Mouse (Mus musculus): ENCODE results near the gene Spocd1. TPM values are rescaled to one million over a fixed set of nuclear protein-coding genes. Genes with fewer than 3 reads are reported as not detected.
A peak's percentile ranks its signal among the peaks of the same experiment; 100 is the strongest.
"Not testable (repeated sequence)": the region's sequence is repeated elsewhere in the genome, so short reads cannot be mapped to it uniquely, and the experiment has no call there.

Gene Spocd1
- 0.06 TPM in 1 of 2 replicates, not detected in the other for polyA plus RNA-seq (2016; fragmentation: Nextera tagmentation; extraction: Ambion mirVana)

DNA sequence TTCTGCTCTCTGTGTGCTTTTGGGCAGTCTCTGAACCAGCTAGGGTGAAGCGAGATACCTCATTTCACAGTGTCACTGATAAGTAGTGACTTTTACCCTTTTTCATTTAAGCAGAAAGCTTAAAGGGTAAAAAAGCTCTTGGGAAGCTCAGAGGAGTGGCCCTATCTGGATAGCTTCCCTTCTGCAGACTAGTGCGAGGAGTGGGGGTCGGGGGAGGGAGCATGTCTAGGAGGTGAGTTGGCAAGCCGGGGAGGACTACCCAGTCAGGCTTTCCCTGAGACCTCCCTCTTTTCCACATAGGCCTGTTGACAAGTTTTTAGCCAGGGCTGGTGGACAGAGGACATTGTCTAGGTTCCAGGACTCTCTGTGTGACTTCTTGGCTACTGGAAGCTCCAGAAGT, at the start of gene Spocd1:
Gene Spocd1 (plus strand): TSS at position 301 of the 400 bp plus-strand sequence.
- H3K36me3 ChIP-seq = no peaks in the 10 kb centered on the region
- H3K4me1 ChIP-seq = peaks cover 2% of the 10 kb centered on the region; the same call in 1 of the 2 replicates
- no peak for ATAC-seq (ENCODE audit: insufficient number of reproducible peaks, insufficient read depth, low FRiP score, low TSS enrichment)
- H3K27ac ChIP-seq = no peak within 1 kb of the TSS
- peak within 1 kb of the TSS; percentile 44 for H3K4me2 ChIP-seq (replicated peaks)
- WGBS = 47% methylated on average over 4 of the region's 4 CpGs
- 0 out of 2 replicates have a peak within 1 kb of the TSS, but pooled peaks have one; percentile 6 for H3K4me3 ChIP-seq
- H3K9me3 ChIP-seq = no peaks in the 10 kb centered on the region
- no peaks in the 10 kb centered on the region for H3K27me3 ChIP-seq
- H3K9ac ChIP-seq = no peak within 1 kb of the TSS

DNA sequence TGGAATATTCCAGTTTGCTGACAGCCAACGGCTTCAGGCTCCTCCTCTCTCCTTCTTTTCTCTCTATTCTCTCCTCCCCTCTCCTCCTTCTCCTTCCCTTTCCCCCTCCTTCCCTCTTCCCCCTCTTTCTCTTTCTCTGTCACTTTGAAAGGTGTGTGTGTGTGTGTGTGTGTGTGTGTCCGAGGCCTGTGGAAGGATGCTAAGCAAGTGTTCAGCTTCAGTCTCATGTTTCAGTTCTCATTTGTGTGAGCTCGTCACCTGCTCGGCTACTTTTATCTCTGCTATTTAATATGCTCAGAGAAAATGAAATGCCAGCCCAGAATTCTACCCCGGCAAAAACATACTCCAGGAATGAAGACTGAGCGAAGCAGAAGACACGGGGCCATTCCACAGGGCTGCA, 48.4 kb upstream of the Spocd1 start:
- Histone ChIP-seq H3K4me1 (peaks cover 41% of the 10 kb centered on the region), H3K27me3 (no peaks in the 10 kb centered on the region), H3K27ac (no peak overlapping the region), H3K4me2 (replicated peaks) (no peak overlapping the region), H3K9me3 (no peaks in the 10 kb centered on the region), H3K4me3 (no peak overlapping the region), H3K9ac (no peak overlapping the region), H3K36me3 (no peaks in the 10 kb centered on the region)
- ATAC-seq (ENCODE audit: insufficient number of reproducible peaks, insufficient read depth, low FRiP score, low TSS enrichment) = no peak
- WGBS = 69% methylated on average over 7 of the region's 7 CpGs

DNA sequence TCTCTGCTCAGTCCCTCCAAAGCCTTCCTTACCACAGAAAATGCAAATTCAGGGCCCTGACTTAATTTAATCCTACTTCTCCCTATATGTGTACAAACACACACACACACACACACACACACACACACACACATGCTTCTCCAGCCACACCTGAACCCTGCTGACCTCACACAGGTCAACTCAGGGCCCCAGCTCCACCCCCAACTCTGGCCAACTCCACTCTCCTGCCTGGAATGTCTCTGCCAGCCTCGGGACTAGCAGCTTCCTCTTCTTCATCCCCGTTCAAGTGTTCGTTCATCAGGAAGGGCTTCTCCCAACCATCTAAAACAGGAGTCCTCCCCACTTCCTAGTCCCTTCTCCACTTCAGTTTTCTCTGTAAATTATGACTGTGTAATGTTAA, 47.4 kb upstream of the Spocd1 start:
- WGBS = 14% methylated on average over 3 of the region's 3 CpGs
- no peaks in the 10 kb centered on the region for H3K9me3 ChIP-seq
- no peak overlapping the region for H3K4me2 ChIP-seq (replicated peaks)
- peaks cover 40% of the 10 kb centered on the region for H3K4me1 ChIP-seq
- no peak overlapping the region for H3K4me3 ChIP-seq
- H3K9ac ChIP-seq = no peak overlapping the region
- H3K27ac ChIP-seq = 0 out of 2 replicates have a peak overlapping the region, but pooled peaks have one; percentile 17
- ATAC-seq (ENCODE audit: insufficient number of reproducible peaks, insufficient read depth, low FRiP score, low TSS enrichment) = no peak
- H3K36me3 ChIP-seq = no peaks in the 10 kb centered on the region
- no peaks in the 10 kb centered on the region for H3K27me3 ChIP-seq

DNA sequence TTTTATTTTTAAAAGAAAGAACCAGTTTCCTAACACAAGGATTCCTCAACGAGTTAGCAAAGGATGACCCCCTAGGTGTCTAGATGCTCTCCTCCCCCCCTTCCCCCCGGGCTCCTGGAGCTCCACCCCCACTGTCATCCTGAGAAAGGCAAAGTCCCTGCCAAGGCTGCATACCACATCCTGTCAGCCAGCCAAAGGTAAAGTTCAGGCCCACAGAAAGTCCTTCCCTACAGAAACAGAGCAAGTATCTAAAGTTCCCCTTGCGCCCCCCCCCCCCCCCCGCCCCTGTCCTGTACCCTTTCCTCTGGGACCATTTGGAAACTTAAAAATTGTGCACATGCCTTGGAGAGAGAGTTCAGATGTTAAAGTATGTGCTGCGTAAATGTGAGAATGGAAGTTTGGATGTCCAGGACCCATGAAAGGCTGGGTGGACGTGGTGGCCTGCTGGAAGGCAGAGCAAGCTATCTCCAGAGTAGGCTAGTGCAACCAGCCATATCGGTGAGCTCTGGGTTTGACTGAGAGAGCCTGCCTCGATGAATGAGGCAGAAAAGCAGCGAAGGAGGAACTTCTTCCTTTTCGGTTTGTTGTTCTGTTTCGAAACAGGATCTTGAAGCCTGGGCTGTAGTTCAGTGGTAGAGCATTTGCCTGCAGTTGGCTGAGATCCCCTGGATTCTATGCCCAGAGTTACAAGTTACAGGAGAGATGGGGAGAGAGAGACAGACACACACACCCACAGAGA, 46.3 kb upstream of the Spocd1 start:
- peak overlapping the region; percentile 34 for H3K4me2 ChIP-seq (replicated peaks)
- ATAC-seq (ENCODE audit: insufficient number of reproducible peaks, insufficient read depth, low FRiP score, low TSS enrichment) = 0 out of 2 replicates have a peak, but pooled peaks have one; percentile 49
- H3K36me3 ChIP-seq = no peaks in the 10 kb centered on the region
- peak overlapping the region; percentile 76 for H3K27ac ChIP-seq
- 20% methylated on average over 11 of the region's 11 CpGs for WGBS
- peak overlapping the region; percentile 33; the same call in 1 of the 2 replicates for H3K9ac ChIP-seq
- peaks cover 29% of the 10 kb centered on the region for H3K4me1 ChIP-seq
- H3K27me3 ChIP-seq = no peaks in the 10 kb centered on the region
- no peaks in the 10 kb centered on the region for H3K9me3 ChIP-seq
- 0 out of 2 replicates have a peak overlapping the region, but pooled peaks have one; percentile 14 for H3K4me3 ChIP-seq

DNA sequence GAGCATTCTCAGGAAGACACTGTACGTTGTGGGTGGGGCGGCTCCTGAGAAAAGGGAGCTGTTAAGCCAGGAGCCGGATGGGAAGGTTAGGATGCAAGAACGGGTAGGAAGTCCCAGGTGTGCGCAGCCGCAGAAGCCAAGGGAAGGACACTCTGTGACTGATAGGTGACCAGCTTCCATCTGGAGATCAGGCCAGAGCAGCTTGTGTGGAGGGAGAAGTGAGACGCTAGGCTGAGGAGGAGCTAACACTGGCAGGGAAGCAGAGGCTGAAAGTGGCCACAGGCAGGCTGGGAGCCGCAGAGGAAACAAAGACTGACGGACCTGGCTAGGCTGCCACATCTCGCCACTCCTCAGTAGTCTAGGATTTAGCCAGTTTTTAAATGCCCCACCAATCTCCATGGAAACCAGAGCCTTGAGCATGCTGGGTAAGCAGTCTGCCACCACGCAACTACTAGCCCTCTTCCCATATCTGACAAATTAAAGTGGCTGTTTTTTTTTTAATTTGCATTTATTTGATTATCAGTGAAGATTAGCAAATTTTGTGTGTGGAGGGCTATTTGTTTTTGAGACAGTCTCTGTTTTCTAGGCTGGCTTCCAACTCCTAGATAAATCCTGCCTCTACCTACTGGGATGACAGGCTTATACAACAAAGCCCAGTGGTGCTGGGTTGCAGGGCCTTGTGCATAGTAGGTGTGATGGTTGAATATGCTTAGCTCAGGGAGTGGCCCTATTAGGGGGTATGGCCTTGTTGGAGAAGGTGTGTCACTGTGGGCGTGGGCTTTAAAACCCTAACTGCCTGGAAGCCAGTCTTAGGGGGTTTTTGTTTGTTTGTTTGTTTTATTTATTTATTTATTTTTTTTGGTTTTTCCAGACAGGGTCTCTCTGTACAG, 44.8 kb upstream of the Spocd1 start:
- Histone ChIP-seq H3K9ac (no peak overlapping the region), H3K36me3 (no peaks in the 10 kb centered on the region), H3K4me2 (replicated peaks) (no peak overlapping the region), H3K27me3 (no peaks in the 10 kb centered on the region), H3K4me1 (peaks cover 21% of the 10 kb centered on the region), H3K9me3 (no peaks in the 10 kb centered on the region), H3K27ac (no peak overlapping the region), H3K4me3 (no peak overlapping the region)
- 67% methylated on average over 12 of the region's 12 CpGs for WGBS
- no peak for ATAC-seq (ENCODE audit: insufficient number of reproducible peaks, insufficient read depth, low FRiP score, low TSS enrichment)

DNA sequence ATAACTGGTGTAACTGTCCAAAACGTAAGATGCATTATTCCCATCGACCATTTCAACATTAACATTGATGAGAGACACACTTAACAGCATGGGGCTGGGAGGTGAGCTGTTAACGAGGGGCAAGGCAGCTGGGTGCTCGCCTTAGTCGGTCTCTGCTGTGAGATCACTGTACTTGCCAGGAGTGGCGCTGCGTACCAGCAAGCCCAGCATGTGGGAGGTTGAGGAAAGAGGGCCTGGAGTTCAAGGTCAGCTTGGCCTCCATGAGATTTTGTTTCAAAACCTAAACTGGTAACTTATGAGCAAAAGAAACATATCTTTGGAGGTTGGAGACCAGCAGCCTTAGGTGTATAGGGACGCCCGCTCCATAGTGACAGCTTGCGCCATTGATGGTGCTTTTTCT, 39.4 kb upstream of the Spocd1 start:
- H3K9ac ChIP-seq = no peak overlapping the region
- no peaks in the 10 kb centered on the region for H3K9me3 ChIP-seq
- no peak overlapping the region for H3K4me3 ChIP-seq
- no peaks in the 10 kb centered on the region for H3K36me3 ChIP-seq
- ATAC-seq (ENCODE audit: insufficient number of reproducible peaks, insufficient read depth, low FRiP score, low TSS enrichment) = no peak
- 83% methylated on average over 10 of the region's 10 CpGs for WGBS
- H3K27me3 ChIP-seq = no peaks in the 10 kb centered on the region
- H3K4me1 ChIP-seq = no peaks in the 10 kb centered on the region
- no peak overlapping the region for H3K4me2 ChIP-seq (replicated peaks)
- H3K27ac ChIP-seq = no peak overlapping the region

DNA sequence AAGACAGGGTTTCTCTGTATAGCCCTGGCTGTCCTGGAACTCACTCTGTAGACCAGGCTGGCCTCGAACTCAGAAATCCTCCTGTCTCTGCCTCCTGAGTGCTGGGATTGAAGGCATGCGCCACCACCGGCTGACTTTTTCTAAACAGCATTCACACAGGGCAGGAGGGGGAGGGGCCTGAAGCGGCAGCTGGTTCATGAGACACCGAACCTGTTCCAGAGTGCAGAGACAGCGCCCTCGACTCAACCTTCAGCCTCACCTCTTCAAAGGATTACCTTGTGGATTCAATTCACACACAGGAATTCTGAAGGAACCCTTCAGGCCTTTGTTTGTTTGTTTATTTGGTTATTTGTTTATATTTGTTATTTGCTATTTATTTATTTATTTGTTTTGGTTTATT, 39.0 kb upstream of the Spocd1 start:
- Histone ChIP-seq H3K27ac (no peak overlapping the region), H3K36me3 (no peaks in the 10 kb centered on the region), H3K27me3 (no peaks in the 10 kb centered on the region), H3K9me3 (no peaks in the 10 kb centered on the region), H3K4me2 (replicated peaks) (no peak overlapping the region), H3K4me3 (no peak overlapping the region), H3K4me1 (no peaks in the 10 kb centered on the region), H3K9ac (no peak overlapping the region)
- ATAC-seq (ENCODE audit: insufficient number of reproducible peaks, insufficient read depth, low FRiP score, low TSS enrichment) = no peak
- 82% methylated on average over 7 of the region's 7 CpGs for WGBS

DNA sequence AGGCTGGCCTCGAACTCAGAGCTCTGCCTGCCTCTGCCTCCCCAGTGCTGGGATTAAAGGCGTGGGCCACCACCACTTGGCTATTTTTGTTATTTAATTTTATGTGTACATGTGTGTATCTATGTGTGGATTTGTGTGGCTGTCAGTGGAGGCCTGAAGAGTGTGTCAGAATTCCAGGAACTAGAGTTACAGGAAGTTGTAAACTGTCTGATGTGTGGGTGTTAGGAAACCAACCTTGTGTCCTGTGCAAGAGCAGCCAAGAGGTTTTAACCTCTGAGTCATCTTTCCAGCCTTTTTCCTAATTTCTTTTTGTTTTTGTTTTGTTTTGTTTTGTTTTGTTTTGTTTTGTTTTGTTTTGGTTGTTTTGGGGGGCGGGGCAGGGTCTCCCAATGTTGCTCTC, 34.2 kb upstream of the Spocd1 start:
- 90% methylated on average over 3 of the region's 3 CpGs for WGBS
- Histone ChIP-seq H3K36me3 (no peaks in the 10 kb centered on the region), H3K27me3 (no peaks in the 10 kb centered on the region), H3K4me2 (replicated peaks) (no peak overlapping the region), H3K9me3 (no peaks in the 10 kb centered on the region), H3K4me1 (no peaks in the 10 kb centered on the region), H3K4me3 (no peak overlapping the region), H3K9ac (no peak overlapping the region), H3K27ac (no peak overlapping the region)
- no peak for ATAC-seq (ENCODE audit: insufficient number of reproducible peaks, insufficient read depth, low FRiP score, low TSS enrichment)

DNA sequence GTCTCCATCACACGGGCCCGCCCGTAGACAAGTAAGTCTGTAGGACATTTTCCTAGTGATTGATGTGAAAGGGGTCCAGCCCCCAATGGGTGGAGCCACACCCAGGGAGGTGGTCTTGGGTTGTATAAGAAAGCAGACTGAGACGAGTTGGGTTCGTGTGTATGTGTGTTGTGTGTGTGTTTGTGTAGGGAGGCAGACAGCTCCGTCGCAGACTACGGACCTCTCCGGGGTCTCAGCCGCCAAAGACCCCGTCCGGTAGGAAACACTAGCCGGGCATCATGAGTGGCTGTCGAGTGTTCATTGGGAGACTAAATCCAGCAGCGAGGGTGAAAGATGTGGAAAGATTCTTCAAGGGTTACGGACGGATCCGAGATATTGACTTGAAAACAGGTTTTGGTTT, 30.2 kb upstream of the Spocd1 start:
- not testable (repeated sequence) for H3K9me3 ChIP-seq; H3K36me3 ChIP-seq; H3K4me3 ChIP-seq; H3K4me1 ChIP-seq; H3K27me3 ChIP-seq; H3K27ac ChIP-seq; H3K9ac ChIP-seq; H3K4me2 ChIP-seq (replicated peaks); ATAC-seq (ENCODE audit: insufficient number of reproducible peaks, insufficient read depth, low FRiP score, low TSS enrichment)
- 94% methylated on average over 18 of the region's 18 CpGs for WGBS

DNA sequence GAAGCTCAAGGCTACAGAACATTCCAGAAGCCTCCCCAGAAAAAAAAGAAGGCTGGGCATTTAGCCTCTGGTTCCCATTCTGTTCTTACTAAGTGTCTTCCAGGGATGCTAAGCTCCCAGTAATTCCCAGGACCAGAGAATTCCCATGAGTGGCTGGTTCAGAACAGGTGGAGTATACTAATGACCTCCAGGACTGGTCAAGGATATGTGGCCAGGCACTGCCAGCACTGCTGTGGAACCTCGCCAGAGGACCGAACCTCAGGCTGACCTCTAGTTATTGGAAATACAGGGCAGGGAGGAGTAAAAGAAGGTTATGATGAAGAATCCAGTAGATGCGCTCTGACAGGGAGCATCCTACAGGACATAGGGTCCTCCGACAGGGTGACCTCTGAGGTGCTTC, 26.7 kb upstream of the Spocd1 start:
- Histone ChIP-seq H3K4me3 (no peak overlapping the region), H3K36me3 (no peaks in the 10 kb centered on the region), H3K9ac (no peak overlapping the region), H3K4me1 (peaks cover 8% of the 10 kb centered on the region; the same call in 1 of the 2 replicates), H3K9me3 (no peaks in the 10 kb centered on the region), H3K27ac (no peak overlapping the region), H3K27me3 (no peaks in the 10 kb centered on the region), H3K4me2 (replicated peaks) (no peak overlapping the region)
- no peak for ATAC-seq (ENCODE audit: insufficient number of reproducible peaks, insufficient read depth, low FRiP score, low TSS enrichment)
- 83% methylated on average over 4 of the region's 4 CpGs for WGBS

DNA sequence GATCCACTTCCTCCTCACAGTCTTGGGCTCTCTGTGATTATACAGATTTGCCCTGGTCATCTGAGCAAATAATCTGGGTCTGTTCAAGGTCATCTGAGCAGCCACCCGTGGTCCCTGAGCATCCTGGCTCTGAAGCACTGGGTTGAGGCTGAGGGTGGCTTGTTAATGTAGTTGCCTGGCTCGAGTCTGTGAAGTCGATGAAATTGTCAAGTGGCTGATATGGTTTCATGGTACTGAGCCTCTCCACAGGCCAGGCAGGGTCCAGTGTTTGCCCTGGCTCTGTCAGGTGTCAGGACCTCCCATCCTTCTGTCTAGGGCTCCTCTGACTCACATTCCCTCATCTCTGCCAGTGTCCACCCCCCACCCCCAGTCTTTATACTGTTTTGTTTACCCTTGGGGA, 25.5 kb upstream of the Spocd1 start:
- Histone ChIP-seq H3K4me1 (peaks cover 8% of the 10 kb centered on the region; the same call in 1 of the 2 replicates), H3K36me3 (no peaks in the 10 kb centered on the region), H3K9ac (no peak overlapping the region), H3K4me3 (no peak overlapping the region), H3K27ac (no peak overlapping the region), H3K9me3 (no peaks in the 10 kb centered on the region), H3K27me3 (no peaks in the 10 kb centered on the region), H3K4me2 (replicated peaks) (no peak overlapping the region)
- 69% methylated on average over 3 of the region's 3 CpGs for WGBS
- ATAC-seq (ENCODE audit: insufficient number of reproducible peaks, insufficient read depth, low FRiP score, low TSS enrichment) = no peak

DNA sequence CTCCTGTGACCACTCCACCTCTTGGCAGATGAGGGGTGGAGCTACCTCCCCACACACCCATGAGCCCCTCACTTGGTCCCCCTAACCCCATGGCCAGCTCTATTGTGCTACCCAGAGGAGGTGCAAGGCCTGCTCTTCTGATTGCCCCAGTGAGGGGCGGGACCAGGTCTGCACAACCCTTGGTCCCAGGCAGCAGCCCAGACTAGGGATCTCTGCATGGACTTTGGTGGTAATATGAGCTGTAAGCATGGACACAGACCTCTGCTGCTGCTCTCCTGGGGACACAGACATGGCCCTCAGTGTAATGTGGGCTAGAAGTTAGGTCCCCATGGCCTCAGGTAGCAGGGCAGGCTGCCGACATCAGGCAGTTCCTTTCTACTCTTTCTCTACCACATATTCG, 24.0 kb upstream of the Spocd1 start:
- Histone ChIP-seq H3K4me1 (peaks cover 10% of the 10 kb centered on the region; the same call in 1 of the 2 replicates), H3K9ac (no peak overlapping the region), H3K4me3 (no peak overlapping the region), H3K36me3 (no peaks in the 10 kb centered on the region), H3K9me3 (no peaks in the 10 kb centered on the region), H3K27ac (no peak overlapping the region), H3K27me3 (no peaks in the 10 kb centered on the region), H3K4me2 (replicated peaks) (no peak overlapping the region)
- WGBS = 84% methylated on average over 3 of the region's 3 CpGs
- no peak for ATAC-seq (ENCODE audit: insufficient number of reproducible peaks, insufficient read depth, low FRiP score, low TSS enrichment)
